Mouse (Mus musculus) G1E (cell line): Measurements from ENCODE around the gene Fgfbp3.

Experiments
- CTCF ChIP-seq: IDR thresholded peaks from 2 replicates; pipeline ENCODE4 v1.5.1; 2012; ENCODE audit warnings: low read depth, low read length, inconsistent platforms, mixed read lengths
- GATA1 ChIP-seq: IDR thresholded peaks from 2 replicates; pipeline ENCODE4 v1.6.1; 2012; ENCODE audit warnings: borderline replicate concordance, low read length, inconsistent platforms, mixed read lengths

GRCm38 (mm10) chr19:36904211-36905007 is 15.0 kb downstream of the Fgfbp3 start:
- TF ChIP-seq CTCF (no peak), GATA1 (no peak)
